In genomic region chr1:44101448-44102225, GRCm38 (mm10) we compare ENCODE assay signal across 9 mouse cellular contexts. TPM values are rescaled to one million over a fixed set of nuclear protein-coding genes. Genes with fewer than 3 reads are reported as not detected.
DNase-seq lines count a peak whose midpoint lies in the region; ATAC-seq and TF ChIP-seq lines count a peak whose summit lies in the region.
"Had no signal": no experiment of that assay in that cellular context is flagged by ENCODE, and none has a peak within 500 bp of the region (broad histone marks: within the 10 kb centered on the region; RNA-seq: fewer than 3 reads in every experiment).

No protein-coding gene starts in this region.

- H3K36me3 ChIP-seq in heart, embryonic 11.5 days (ENCODE audit: control insufficient read depth, insufficient read depth, low read length), result peaks cover 5% of the 10 kb centered on the region; the same call in 1 of the 2 replicates
- H3K36me3 ChIP-seq in kidney, postnatal 0 days (ENCODE audit: insufficient read depth, low read length), result 0 out of 2 replicates have a peak, but pooled peaks cover 4% of the 10 kb centered on the region
- peaks cover 19% of the 10 kb centered on the region for H3K36me3 ChIP-seq in lung, embryonic 15.5 days

- peak overlapping the region; percentile 71 for H3K4me2 ChIP-seq in heart, embryonic 11.5 days
- H3K4me2 ChIP-seq in kidney, postnatal 0 days (ENCODE audit: low read length), result peak overlapping the region; percentile 69
- H3K4me2 ChIP-seq in lung, embryonic 15.5 days, result peak overlapping the region; percentile 65

- H3K4me1 ChIP-seq in cortical plate, adult 2 months (ENCODE audit: control insufficient read depth, insufficient read depth, low read length), result no peaks in the 10 kb centered on the region
- peaks cover 4% of the 10 kb centered on the region; the same call in 1 of the 2 replicates for H3K4me1 ChIP-seq in heart, embryonic 11.5 days (ENCODE audit: control insufficient read depth, insufficient read depth, low read length)
- H3K4me1 ChIP-seq in kidney, postnatal 0 days (replicated peaks; ENCODE audit: insufficient read depth, low read length), result no peaks in the 10 kb centered on the region
- H3K4me1 ChIP-seq in lung, embryonic 15.5 days, result peaks cover 13% of the 10 kb centered on the region

- TF ChIP-seq CTCF in cortical plate, adult 2 months (IDR thresholded peaks at IDR 0.05; ENCODE audit: extremely low read depth, insufficient read depth, low read length), result no peak
- no peak for TF ChIP-seq CTCF in kidney, postnatal 0 days (IDR thresholded peaks at IDR 0.05; ENCODE audit: low read depth)

- H3K27ac ChIP-seq in cortical plate, adult 2 months (ENCODE audit: insufficient read depth, low read length), result no peak overlapping the region
- H3K27ac ChIP-seq in heart, embryonic 11.5 days (ENCODE audit: low read depth, low read length), result peak overlapping the region; percentile 95
- peak overlapping the region; percentile 91 for H3K27ac ChIP-seq in kidney, postnatal 0 days
- peak overlapping the region; percentile 98 for H3K27ac ChIP-seq in lung, embryonic 15.5 days

- WGBS in heart, embryonic 11.5 days (ENCODE audit: insufficient replicate concordance), result under 1% methylated on average over 53 of the region's 55 CpGs
- under 1% methylated on average over 55 of the region's 55 CpGs for WGBS in kidney, postnatal 0 days
- under 1% methylated on average over 55 of the region's 55 CpGs for WGBS in lung, embryonic 15.5 days

- H3K9ac ChIP-seq in heart, embryonic 11.5 days (ENCODE audit: low read depth, low read length), result peak overlapping the region; percentile 83
- peak overlapping the region; percentile 71 for H3K9ac ChIP-seq in kidney, postnatal 0 days (ENCODE audit: low read depth, low read length)
- H3K9ac ChIP-seq in lung, embryonic 15.5 days, result peak overlapping the region; percentile 83

- H3K27me3 ChIP-seq in heart, embryonic 11.5 days (ENCODE audit: control insufficient read depth, insufficient read depth, low read length), result no peaks in the 10 kb centered on the region
- no peaks in the 10 kb centered on the region for H3K27me3 ChIP-seq in kidney, postnatal 0 days (ENCODE audit: insufficient read depth, low read length)
- no peaks in the 10 kb centered on the region for H3K27me3 ChIP-seq in lung, embryonic 15.5 days

- peak; percentile 88 for DNase-seq in CD4-positive helper T cell, adult 2 months (ENCODE audit: low read depth, low spot score)
- DNase-seq in R1 (ENCODE audit: low read depth, low spot score), result peak; percentile 53
- peak; percentile 53 for DNase-seq in kidney, postnatal 0 days (ENCODE audit: low spot score)
- peak; percentile 66 for DNase-seq in thymus, postnatal 4 days

- peak overlapping the region; percentile 41 for H3K4me3 ChIP-seq in cortical plate, adult 2 months (ENCODE audit: insufficient read depth, low read length)
- H3K4me3 ChIP-seq in heart, embryonic 11.5 days (ENCODE audit: low read depth, low read length), result peak overlapping the region; percentile 77
- peak overlapping the region; percentile 63 for H3K4me3 ChIP-seq in kidney, postnatal 0 days (replicated peaks; ENCODE audit: low read depth, low read length)
- peak overlapping the region; percentile 100 for H3K4me3 ChIP-seq in lung, embryonic 15.5 days

- peak; percentile 76 for ATAC-seq in heart, embryonic 11.5 days (replicated peaks; ENCODE audit: insufficient number of reproducible peaks, low FRiP score, low TSS enrichment)
- ATAC-seq in kidney, postnatal 0 days (replicated peaks; ENCODE audit: low FRiP score, low read depth), result peak; percentile 85
- ATAC-seq in lung, embryonic 15.5 days (ENCODE audit: borderline replicate concordance, extremely low read depth, low FRiP score, low TSS enrichment), result peak; percentile 77
- ATAC-seq in neutrophil, adult 5-6 weeks (ENCODE audit: extremely low read depth, insufficient number of reproducible peaks, low FRiP score, poor library complexity, severe bottlenecking), result peak; percentile 77

- H3K9me3 ChIP-seq in heart, embryonic 11.5 days (replicated peaks; ENCODE audit: control insufficient read depth, low read length), result no peaks in the 10 kb centered on the region
- H3K9me3 ChIP-seq in kidney, postnatal 0 days (replicated peaks; ENCODE audit: low read length), result no peaks in the 10 kb centered on the region
- H3K9me3 ChIP-seq in lung, embryonic 15.5 days, result no peaks in the 10 kb centered on the region

- no peak for TF ChIP-seq POLR2A in cortical plate, adult 2 months (IDR thresholded peaks at IDR 0.05; ENCODE audit: extremely low read depth, insufficient read depth, low read length)

RNA-seq across cellular contexts. Expression of gene Tex30, which starts 0.6 kb away (rescaled TPM):
- polyA plus RNA-seq in cortical plate, adult 2 months (2012; rRNA removed), result 6.5 and 6.6 TPM in 2 replicates
- polyA plus RNA-seq in heart, embryonic 11.5 days (2014; fragmentation: Nextera tagmentation; extraction: Ambion mirVana), result 81.8 and 82.9 TPM in 2 replicates
- 60.8 and 63.2 TPM in 2 replicates for polyA plus RNA-seq in kidney, postnatal 0 days (2015; fragmentation: Nextera tagmentation; extraction: Ambion mirVana)
- polyA plus RNA-seq in lung, embryonic 15.5 days (2015; fragmentation: Nextera tagmentation; extraction: Ambion mirVana), result 86.8 and 89.0 TPM in 2 replicates
- 18.2 and 19.0 TPM in 2 replicates for total RNA-seq in neutrophil, adult 5-6 weeks (2017)

RNA-seq across cellular contexts. Expression of gene Kdelc1, which starts 17.0 kb away (rescaled TPM):
- 13.8 and 14.8 TPM in 2 replicates for polyA plus RNA-seq in cortical plate, adult 2 months (2012; rRNA removed)
- polyA plus RNA-seq in heart, embryonic 11.5 days (2014; fragmentation: Nextera tagmentation; extraction: Ambion mirVana), result 56.4 and 57.5 TPM in 2 replicates
- 45.8 and 53.8 TPM in 2 replicates for polyA plus RNA-seq in kidney, postnatal 0 days (2015; fragmentation: Nextera tagmentation; extraction: Ambion mirVana)
- 60.7 and 62.1 TPM in 2 replicates for polyA plus RNA-seq in lung, embryonic 15.5 days (2015; fragmentation: Nextera tagmentation; extraction: Ambion mirVana)
- total RNA-seq in neutrophil, adult 5-6 weeks (2017), result 1.2 and 2.3 TPM in 2 replicates

RNA-seq across cellular contexts. Expression of gene Bivm, which starts 17.1 kb away (rescaled TPM):
- polyA plus RNA-seq in cortical plate, adult 2 months (2012; rRNA removed), result 11.8 and 13.1 TPM in 2 replicates
- 15.8 and 16.9 TPM in 2 replicates for polyA plus RNA-seq in heart, embryonic 11.5 days (2014; fragmentation: Nextera tagmentation; extraction: Ambion mirVana)
- 16.4 and 17.0 TPM in 2 replicates for polyA plus RNA-seq in kidney, postnatal 0 days (2015; fragmentation: Nextera tagmentation; extraction: Ambion mirVana)
- polyA plus RNA-seq in lung, embryonic 15.5 days (2015; fragmentation: Nextera tagmentation; extraction: Ambion mirVana), result 18.9 and 19.2 TPM in 2 replicates
- total RNA-seq in neutrophil, adult 5-6 weeks (2017), result 1.6 and 2.1 TPM in 2 replicates

RNA-seq across cellular contexts. Expression of gene Gm8251, which starts 39.9 kb away (rescaled TPM):
- not detected in 2 replicates for polyA plus RNA-seq in cortical plate, adult 2 months (2012; rRNA removed)
- 0.08 TPM in 1 of 2 replicates, not detected in the other for polyA plus RNA-seq in heart, embryonic 11.5 days (2014; fragmentation: Nextera tagmentation; extraction: Ambion mirVana)
- 0.03 TPM in 1 of 2 replicates, not detected in the other for polyA plus RNA-seq in kidney, postnatal 0 days (2015; fragmentation: Nextera tagmentation; extraction: Ambion mirVana)
- 0.14 and 0.15 TPM in 2 replicates for polyA plus RNA-seq in lung, embryonic 15.5 days (2015; fragmentation: Nextera tagmentation; extraction: Ambion mirVana)
- total RNA-seq in neutrophil, adult 5-6 weeks (2017), result 0.81 and 0.86 TPM in 2 replicates
- total RNA-seq: layer of hippocampus, adult 18-20 months had no signal

RNA-seq across cellular contexts. Expression of gene Ercc5, which starts 45.9 kb away (rescaled TPM):
- 18.7 and 20.2 TPM in 2 replicates for polyA plus RNA-seq in cortical plate, adult 2 months (2012; rRNA removed)
- 17.3 and 17.8 TPM in 2 replicates for polyA plus RNA-seq in heart, embryonic 11.5 days (2014; fragmentation: Nextera tagmentation; extraction: Ambion mirVana)
- 14.1 TPM in 2 replicates for polyA plus RNA-seq in kidney, postnatal 0 days (2015; fragmentation: Nextera tagmentation; extraction: Ambion mirVana)
- polyA plus RNA-seq in lung, embryonic 15.5 days (2015; fragmentation: Nextera tagmentation; extraction: Ambion mirVana), result 21.6 and 24.0 TPM in 2 replicates
- total RNA-seq in neutrophil, adult 5-6 weeks (2017), result 21.5 and 23.5 TPM in 2 replicates

Comparison
In these comparisons a context has a peak if more than half of its experiments do, and no peak if none do; other contexts are left out.
1. H3K4me3 ChIP-seq: peak in every context shown above with its lines; median percentile 100 in lung, embryonic 15.5 days; 77 in heart, embryonic 11.5 days; 63 in kidney, postnatal 0 days; 41 in cortical plate, adult 2 months.